Mouse (Mus musculus): ENCODE data around the gene Olfr1361. TPM values are rescaled to one million over a fixed set of nuclear protein-coding genes. Genes with fewer than 3 reads are reported as not detected.

Olfr1361 gene
- not detected for total RNA-seq (2021)
- long read RNA-seq = 0 reads

GRCm38 (mm10) chr13:21663286-21663685 lies at the start of gene Olfr1361:
Gene Olfr1361, minus strand, starts transcription at chr13:21663386.
- DNase-seq (ENCODE audit: low spot score in 2 of 2) = no peak

- DNase-seq (ENCODE audit: low spot score in 2 of 2) = no peak
These were observed 48.5 kb upstream of the Olfr1361 start for GRCm38 (mm10) chr13:21711698-21712097.

GRCm38 (mm10) chr13:21710821-21711525 lies 47.8 kb upstream of the Olfr1361 start:
- DNase-seq (ENCODE audit: low spot score in 2 of 2) = peak; percentile 67 to 90

GRCm38 (mm10) chr13:21710031-21710711 lies 47.0 kb upstream of the Olfr1361 start:
- peak; percentile 84 to 94 for DNase-seq (ENCODE audit: low spot score in 2 of 2)

GRCm38 (mm10) chr13:21706669-21707068 lies 43.5 kb upstream of the Olfr1361 start:
- no peak for DNase-seq (ENCODE audit: low spot score in 2 of 2)

- no peak for DNase-seq (ENCODE audit: low spot score in 2 of 2)
These were observed 34.6 kb upstream of the Olfr1361 start, which contains the start of gene Olfr1359 for GRCm38 (mm10) chr13:21697811-21698210. Gene Olfr1359, plus strand, starts transcription at chr13:21698111.

GRCm38 (mm10) chr13:21677305-21677704 lies 14.1 kb upstream of the Olfr1361 start, which contains the start of gene Olfr1360:
Gene Olfr1360, minus strand, starts transcription at chr13:21677405.
- DNase-seq (ENCODE audit: low spot score in 2 of 2) = no peak

- DNase-seq (ENCODE audit: low spot score in 2 of 2) = no peak
These were observed 20.8 kb downstream of the Olfr1361 start, which contains the start of gene Olfr11 for GRCm38 (mm10) chr13:21642418-21642817. Gene Olfr11, minus strand, starts transcription at chr13:21642518.

- no peak for DNase-seq (ENCODE audit: low spot score in 2 of 2)
These were observed 49.3 kb downstream of the Olfr1361 start, which contains the start of gene Olfr1362 for GRCm38 (mm10) chr13:21613922-21614321. Gene Olfr1362, minus strand, starts transcription at chr13:21614022.

Other genes starting within 250 kb of the Olfr1361 start
- gene Pgbd1, start 222.3 kb downstream of the Olfr1361 start, total RNA-seq (2021) = 1 to 10 TPM; 1.1 to 1.6 TPM
- gene Zscan26, start 209.7 kb downstream of the Olfr1361 start, total RNA-seq (2021) = 10 to 100 TPM; 54.4 to 55.9 TPM
- gene Nkapl, start 194.9 kb downstream of the Olfr1361 start, total RNA-seq (2021) = under 1 TPM; 0.57 to 0.96 TPM
- gene Zkscan4, start 184.5 kb downstream of the Olfr1361 start, total RNA-seq (2021) = 1 to 10 TPM; 5.9 to 6.6 TPM
- gene Gm10065, start 183.9 kb downstream of the Olfr1361 start, total RNA-seq (2021) = not detected
- gene AK157302, start 168.2 kb downstream of the Olfr1361 start, total RNA-seq (2021) = 10 to 100 TPM; 20.5 to 23.0 TPM
- 10 to 100 TPM; 56.7 to 70.9 TPM for gene Gm11273, start 162.0 kb downstream of the Olfr1361 start, total RNA-seq (2021)
- gene Zkscan8, start 132.3 kb downstream of the Olfr1361 start, total RNA-seq (2021) = 10 to 100 TPM; 16.8 to 18.7 TPM
- gene Olfr1366, start 120.6 kb downstream of the Olfr1361 start, total RNA-seq (2021) = not detected
- gene Olfr1535, start 103.5 kb downstream of the Olfr1361 start, total RNA-seq (2021) = not detected
- gene Olfr1364, start 81.6 kb downstream of the Olfr1361 start, total RNA-seq (2021) = not detected
- not detected for gene Olfr1362, start 49.4 kb downstream of the Olfr1361 start, total RNA-seq (2021)
- not detected for gene Olfr11, start 20.9 kb downstream of the Olfr1361 start, total RNA-seq (2021)
- gene Olfr1360, start 14.0 kb upstream of the Olfr1361 start, total RNA-seq (2021) = not detected
- not detected for gene Olfr1359, start 34.7 kb upstream of the Olfr1361 start, total RNA-seq (2021)
- gene Hist1h2bl, start 52.8 kb upstream of the Olfr1361 start, total RNA-seq (2021) = 10 to 100 TPM; 27.6 to 36.7 TPM
- 10 to 100 TPM in 1 of 2 experiments, 1 to 10 TPM in 1; 8.2 to 48.5 TPM for gene Hist1h2ai, start 53.0 kb upstream of the Olfr1361 start, total RNA-seq (2021)
- gene Hist1h3h, start 54.3 kb upstream of the Olfr1361 start, total RNA-seq (2021) = 10 to 100 TPM; 48.4 to 55.7 TPM
- 1 to 10 TPM; 2.9 to 3.3 TPM for gene Hist1h2bm, start 58.7 kb upstream of the Olfr1361 start, total RNA-seq (2021)
- gene Hist1h4j, start 71.7 kb upstream of the Olfr1361 start, total RNA-seq (2021) = 10 to 100 TPM; 14.8 to 23.1 TPM
- gene Hist1h4k, start 87.1 kb upstream of the Olfr1361 start, total RNA-seq (2021) = 100 to 1,000 TPM; 282 to 318 TPM
- gene Hist1h2ak, start 90.4 kb upstream of the Olfr1361 start, total RNA-seq (2021) = 10 to 100 TPM; 11.8 to 15.2 TPM
- gene Hist1h2bn, start 90.7 kb upstream of the Olfr1361 start, total RNA-seq (2021) = 1 to 10 TPM; 2.7 to 6.6 TPM
- gene Hist1h1b, start 117.2 kb upstream of the Olfr1361 start, total RNA-seq (2021) = 1 to 10 TPM; 4.4 to 4.9 TPM
- gene Hist1h3i, start 120.0 kb upstream of the Olfr1361 start, total RNA-seq (2021) = 10 to 100 TPM; 45.5 to 56.3 TPM
- gene Hist1h2an, start 123.8 kb upstream of the Olfr1361 start, total RNA-seq (2021) = not detected
- 1 to 10 TPM; 4.7 to 5.9 TPM for gene Hist1h2bp, start 124.1 kb upstream of the Olfr1361 start, total RNA-seq (2021)
- 10 to 100 TPM; 36.0 to 39.2 TPM for gene Hist1h2bq, start 146.8 kb upstream of the Olfr1361 start, total RNA-seq (2021)
- 10 to 100 TPM; 10.7 to 27.7 TPM for gene Hist1h2ao, start 147.1 kb upstream of the Olfr1361 start, total RNA-seq (2021)
- gene Hist1h4m, start 148.4 kb upstream of the Olfr1361 start, total RNA-seq (2021) = 100 to 1,000 TPM; 262 to 266 TPM
- gene Hist1h4n, start 168.8 kb upstream of the Olfr1361 start, total RNA-seq (2021) = 10 to 100 TPM; 39.3 to 58.5 TPM
- gene Hist1h2ap, start 170.1 kb upstream of the Olfr1361 start, total RNA-seq (2021) = 10 to 100 TPM in 1 of 2 experiments, not detected in 1; 24.8 TPM
- 10 to 100 TPM; 36.0 to 38.4 TPM for gene Hist1h2br, start 170.4 kb upstream of the Olfr1361 start, total RNA-seq (2021)

Measured in layer of hippocampus, adult 18-20 months (tissue).